Mouse (Mus musculus) adrenal gland, adult 18-20 months (tissue): ENCODE data around the gene Mtif2. TPM values are rescaled to one million over a fixed set of nuclear protein-coding genes. Genes with fewer than 3 reads are reported as not detected.

Source experiments
- DNase-seq, 2 experiments: peaks; one replicate each; pipeline ENCODE4 v3.0.0; 2021 to 2022; ENCODE audit warnings: low spot score in 2 of 2
- total RNA-seq, 2 experiments: library from RNA; stranded (reverse); gene quantifications; 1 replicate in 1 of 2; 2 replicates in 1 of 2; pipeline ENCODE4 v1.2.3; 2021

Gene Mtif2
- total RNA-seq, 2 experiments from 2014 or later = 29.5 to 37.2 TPM

- no peak for DNase-seq
Measured at GRCm38 (mm10) chr11:29548504-29549424, 22.6 kb downstream of the Mtif2 start.

- DNase-seq = no peak
Measured at GRCm38 (mm10) chr11:29549425-29549778, 23.2 kb downstream of the Mtif2 start.

DNA sequence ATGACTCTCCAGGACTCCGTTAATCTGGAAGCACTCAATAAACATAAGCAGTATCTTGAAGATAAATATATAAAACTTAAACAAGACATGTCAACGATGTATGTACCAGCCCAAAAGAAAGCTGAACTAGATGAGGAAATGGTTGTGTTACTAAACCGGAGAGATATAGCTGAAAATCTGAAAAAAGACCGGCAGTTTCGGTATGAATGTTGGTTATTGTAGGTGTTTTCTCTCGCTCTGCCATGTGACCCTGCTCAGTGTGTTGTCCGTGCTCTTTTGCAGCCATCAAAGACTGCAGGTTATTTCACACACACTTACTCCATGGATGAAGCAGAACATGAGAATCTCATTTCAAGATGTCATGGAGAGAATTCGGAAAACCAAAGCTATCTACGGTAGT is 34.2 kb downstream of the Mtif2 start:
- no peak for DNase-seq

- DNase-seq = no peak
Measured at GRCm38 (mm10) chr11:29560990-29561389, 34.8 kb downstream of the Mtif2 start.

- DNase-seq = no peak
Measured at GRCm38 (mm10) chr11:29563406-29563805, 37.2 kb downstream of the Mtif2 start.

DNA sequence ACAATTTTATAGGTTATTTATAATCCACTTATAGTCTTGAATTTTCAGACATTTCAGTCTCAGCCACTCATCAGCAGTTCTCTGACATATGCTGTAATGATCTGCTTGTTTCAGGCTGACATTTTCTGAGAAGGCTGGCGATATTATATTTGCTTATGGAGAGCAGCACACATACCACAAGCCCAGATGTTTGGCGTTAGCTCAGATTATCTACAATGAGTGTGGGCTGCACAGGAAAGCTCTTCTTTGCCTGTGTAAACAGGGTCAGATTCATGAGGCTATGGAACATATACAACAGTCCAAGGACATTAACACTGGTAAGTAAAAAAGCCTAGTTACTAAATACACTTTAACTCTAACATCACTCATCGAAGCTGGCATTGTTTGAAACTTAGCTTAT is 45.3 kb downstream of the Mtif2 start:
- no peak for DNase-seq

DNA sequence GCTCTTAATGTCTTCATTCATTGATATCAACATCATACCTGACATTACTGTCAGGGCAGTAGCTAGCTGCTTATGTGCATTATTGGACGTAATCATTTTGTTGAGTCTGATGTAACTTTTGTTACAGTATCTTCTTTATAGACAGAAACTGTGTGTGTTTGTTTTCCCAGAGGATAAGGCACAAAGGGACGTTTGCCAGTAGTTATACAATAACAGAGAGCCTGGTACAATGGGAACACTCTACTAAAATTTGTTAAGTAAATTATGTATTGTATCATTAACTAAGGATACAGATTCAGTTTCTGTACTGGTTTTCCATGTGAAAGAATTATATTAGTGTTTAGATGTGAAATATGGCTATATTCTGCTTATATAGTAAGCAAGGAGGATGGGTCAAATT is 46.4 kb downstream of the Mtif2 start:
- no peak for DNase-seq

DNA sequence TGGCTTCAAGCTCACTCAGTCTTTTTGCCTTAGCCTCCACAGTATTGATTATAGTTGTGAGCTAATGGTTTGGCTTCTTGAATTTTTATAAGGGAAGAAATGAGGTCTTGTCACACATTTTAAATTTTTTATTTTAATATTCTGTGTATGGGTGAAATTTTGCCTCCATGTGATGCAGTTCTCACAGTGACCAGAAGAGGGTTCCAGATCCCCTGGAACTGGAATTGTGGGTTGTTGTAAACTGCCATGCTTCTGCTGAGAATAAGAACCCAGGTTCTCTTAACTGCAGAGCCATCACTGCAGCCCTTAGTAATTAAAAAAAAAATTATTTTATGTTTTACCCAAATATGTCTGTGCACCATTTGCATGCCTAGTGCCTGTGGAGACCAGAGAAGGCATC is 53.4 kb downstream of the Mtif2 start:
- DNase-seq = peak in 1 of 2 experiments; percentile 26

Other genes starting within 250 kb of the Mtif2 start
- gene Ccdc88a, start 152.8 kb upstream of the Mtif2 start, total RNA-seq = 10 to 100 TPM in 1 of 2 experiments, 1 to 10 TPM in 1; 9.2 to 10.2 TPM
- 10 to 100 TPM; 25.4 to 28.1 TPM for gene Prorsd1, start 11.4 kb upstream of the Mtif2 start, total RNA-seq
- under 1 TPM; 0.20 to 0.22 TPM for gene Clhc1, start 21.5 kb downstream of the Mtif2 start, total RNA-seq
- 100 to 1,000 TPM; 729 to 802 TPM for gene Rps27a, start 21.7 kb downstream of the Mtif2 start, total RNA-seq
- 100 to 1,000 TPM; 330 to 492 TPM for gene Rtn4, start 166.5 kb downstream of the Mtif2 start, total RNA-seq